Comparison of ENCODE assay signal across 7 mouse cellular contexts in the genomic region with DNA sequence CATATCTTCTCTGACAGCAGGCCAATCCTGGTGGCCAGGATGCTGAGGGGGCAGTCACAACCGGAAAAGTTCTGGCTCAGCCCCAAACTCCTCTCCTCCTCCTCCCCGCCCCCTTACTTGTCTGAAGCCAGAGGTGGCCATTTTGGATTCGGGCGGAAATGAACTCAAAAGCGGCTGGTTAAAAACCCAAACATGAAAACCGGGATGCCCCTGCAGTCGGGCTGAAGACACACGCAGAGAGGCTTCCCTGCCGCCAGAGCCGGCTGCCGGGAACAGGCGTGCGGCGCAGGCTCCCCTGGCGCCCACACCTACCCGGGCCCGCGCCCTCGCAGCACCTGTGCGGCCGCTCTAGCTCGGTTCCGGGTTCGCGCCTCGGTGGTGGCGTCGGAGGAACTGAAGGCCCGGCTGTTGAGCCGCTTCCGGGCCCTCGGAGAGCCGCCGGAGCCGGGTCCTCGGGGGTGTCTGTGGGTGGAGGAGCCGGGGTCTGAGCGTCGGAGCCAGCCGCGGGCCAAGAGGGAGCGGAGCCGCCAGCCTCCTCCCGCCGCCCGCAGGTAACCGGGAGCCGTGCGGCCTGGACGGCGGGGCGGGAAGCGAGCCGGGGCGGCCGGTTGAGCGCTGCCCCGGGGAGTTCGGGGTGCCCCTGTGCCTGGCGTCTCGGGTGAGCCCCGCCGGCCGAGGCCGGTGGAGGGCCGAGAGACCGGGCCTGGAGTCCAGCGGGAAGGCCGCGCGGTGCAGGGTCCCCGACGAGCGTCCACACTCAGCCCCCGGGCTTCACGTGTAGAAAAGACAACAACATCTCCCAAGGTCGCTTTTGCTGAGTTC. TPM values are rescaled to one million over a fixed set of nuclear protein-coding genes. Genes with fewer than 3 reads are reported as not detected.
DNase-seq lines count a peak whose midpoint lies in the region; ATAC-seq lines count a peak whose summit lies in the region.

No protein-coding gene starts in this region.

- peak overlapping the region; percentile 79 for H3K4me2 ChIP-seq in intestine, embryonic 15.5 days (replicated peaks)

- intact Hi-C loops in gastrocnemius, postnatal 36 days (cut with DNase I) = loop anchor here (2.0 kb wide), 1 partner anchor 65 kb away; the partner anchor contains the start of genes BC055324 and Mettl18
- intact Hi-C loops in left cerebral cortex, postnatal 25 days (cut with DNase I) = loop anchor here (2.0 kb wide), 1 partner anchor 65 kb away; the partner anchor contains the start of genes BC055324 and Mettl18

- H3K4me3 ChIP-seq in intestine, embryonic 15.5 days (replicated peaks) = peak overlapping the region; percentile 78
- H3K4me3 ChIP-seq in midbrain, embryonic 10.5 days = peak overlapping the region; percentile 92

- peaks cover 9% of the 10 kb centered on the region for H3K4me1 ChIP-seq in intestine, embryonic 15.5 days (replicated peaks)
- H3K4me1 ChIP-seq in midbrain, embryonic 10.5 days = peaks cover 25% of the 10 kb centered on the region

- no peaks in the 10 kb centered on the region for H3K9me3 ChIP-seq in intestine, embryonic 15.5 days
- no peaks in the 10 kb centered on the region for H3K9me3 ChIP-seq in midbrain, embryonic 10.5 days (replicated peaks)

- DNase-seq in adrenal gland, adult 2 months = peak; percentile 92
- DNase-seq in embryo, embryonic 11.5 days (ENCODE audit: low read depth, low spot score) = peak; percentile 87
- DNase-seq in gastrocnemius, postnatal 36 days = peak; percentile 85 to 87
- peak; percentile 91 to 93 for DNase-seq in left cerebral cortex, postnatal 25 days (ENCODE audit: low spot score in 2 of 2)
- DNase-seq in midbrain, embryonic 10.5 days (ENCODE audit: low spot score) = peak; percentile 90
- DNase-seq in right cerebral cortex, postnatal 4 days = peak; percentile 94

- H3K27ac ChIP-seq in intestine, embryonic 15.5 days = peak overlapping the region; percentile 84
- peak overlapping the region; percentile 92 for H3K27ac ChIP-seq in midbrain, embryonic 10.5 days (replicated peaks)

- peak overlapping the region; percentile 84 for H3K9ac ChIP-seq in intestine, embryonic 15.5 days

- WGBS in intestine, embryonic 15.5 days = under 1% methylated on average over 77 of the region's 77 CpGs
- under 1% methylated on average over 77 of the region's 77 CpGs for WGBS in midbrain, embryonic 10.5 days

- H3K27me3 ChIP-seq in intestine, embryonic 15.5 days (replicated peaks) = no peaks in the 10 kb centered on the region
- H3K27me3 ChIP-seq in midbrain, embryonic 10.5 days (ENCODE audit: low read depth, poor library complexity, severe bottlenecking) = no peaks in the 10 kb centered on the region

- 0 out of 2 replicates have a peak, but pooled peaks cover 3% of the 10 kb centered on the region for H3K36me3 ChIP-seq in intestine, embryonic 15.5 days
- peaks cover 17% of the 10 kb centered on the region for H3K36me3 ChIP-seq in midbrain, embryonic 10.5 days

- peak; percentile 97 for ATAC-seq in intestine, embryonic 15.5 days

RNA-seq across cellular contexts. Expression of gene Scyl3, which starts 0.9 kb away (rescaled TPM):
- 10 to 100 TPM; 18.5 to 20.0 TPM for total RNA-seq in adrenal gland, adult 2 months (2021)
- 4.8 and 5.6 TPM in 2 replicates for polyA plus RNA-seq in adrenal gland, adult 2 months (2012; rRNA removed)
- 1 to 10 TPM; 4.7 to 4.9 TPM for total RNA-seq in gastrocnemius, postnatal 36 days (2021)
- polyA plus RNA-seq in intestine, embryonic 15.5 days (2015; fragmentation: Nextera tagmentation; extraction: Ambion mirVana) = 13.7 and 16.8 TPM in 2 replicates
- total RNA-seq in left cerebral cortex, postnatal 25 days (2021) = 10 to 100 TPM; 20.5 to 23.8 TPM
- polyA plus RNA-seq in midbrain, embryonic 10.5 days (2016; fragmentation: Nextera tagmentation; extraction: Ambion mirVana) = 17.3 and 17.4 TPM in 2 replicates

Comparison
In these comparisons a context has a peak if more than half of its experiments do, and no peak if none do; other contexts are left out.
1. Peak in every context shown above with its lines: DNase-seq, ATAC-seq, H3K4me3 ChIP-seq and H3K27ac ChIP-seq.